Mouse (Mus musculus) forebrain, embryonic 10.5 days (tissue): Measurements from ENCODE around the gene Gtpbp10. TPM values are rescaled to one million over a fixed set of nuclear protein-coding genes. Genes with fewer than 3 reads are reported as not detected.
A peak's percentile ranks its signal among the peaks of the same experiment; 100 is the strongest.

ENCODE experiments used
- DNase-seq: peaks from one replicate; pipeline ENCODE4 v3.0.0-alpha.2; 2017; ENCODE audit warnings: low spot score; ENCODE audit errors: extremely low spot score
- H3K27ac ChIP-seq: fragments of 300-500 bp; sonication (generic); 2 replicates; pipeline ENCODE4 v1.5.1; 2016; ENCODE audit warnings: mild to moderate bottlenecking
- H3K27me3 ChIP-seq: fragments of 300-500 bp; sonication (generic); 2 replicates; pipeline ENCODE4 v1.6.1; 2016; ENCODE audit warnings: mild to moderate bottlenecking; ENCODE audit not compliant: poor library complexity, severe bottlenecking
- H3K36me3 ChIP-seq: fragments of 300-500 bp; sonication (generic); replicated peaks from 2 replicates; pipeline ENCODE4 v1.6.1; 2016; ENCODE audit warnings: mild to moderate bottlenecking, moderate library complexity
- H3K4me1 ChIP-seq: fragments of 300-500 bp; sonication (generic); 2 replicates; pipeline ENCODE4 v1.6.1; 2016
- H3K4me3 ChIP-seq: fragments of 300-500 bp; sonication (generic); 2 replicates; pipeline ENCODE4 v1.5.1; 2016; ENCODE audit warnings: mild to moderate bottlenecking, moderate library complexity
- H3K9me3 ChIP-seq: fragments of 300-500 bp; sonication (generic); 2 replicates; pipeline ENCODE4 v1.6.1; 2016; ENCODE audit warnings: mild to moderate bottlenecking, moderate library complexity
- WGBS: fragments of 180-500 bp; shearing (Covaris S2); methylation state at CpG from one replicate; pipeline ENCODE4 v1.1.7; 2016; 5-methylcytosine and 5-hydroxymethylcytosine counted together
- polyA plus RNA-seq: library from polyadenylated mRNA; unstranded; fragments of >200 nt; fragmentation: Nextera tagmentation; extraction: Ambion mirVana; gene quantifications from 2 replicates; pipeline ENCODE4 v1.2.1, GENCODE M21; 2016

Gtpbp10 gene
- 39.2 and 40.0 TPM in 2 replicates for polyA plus RNA-seq

- peaks cover 15% of the 10 kb centered on the region for H3K4me1 ChIP-seq
- H3K36me3 ChIP-seq: peaks cover 19% of the 10 kb centered on the region
- 0% methylated on average over 43 of the region's 43 CpGs for WGBS
- H3K4me3 ChIP-seq: peak within 1 kb of the TSS; percentile 73
- no peaks in the 10 kb centered on the region for H3K9me3 ChIP-seq
- H3K27ac ChIP-seq: peak within 1 kb of the TSS; percentile 94
- H3K27me3 ChIP-seq: no peaks in the 10 kb centered on the region
- DNase-seq: peak; percentile 91
These were observed at the start of gene Gtpbp10 for GRCm38 (mm10) chr5:5559079-5559740. Gene Gtpbp10, minus strand, starts transcription at chr5:5559538.

- Histone ChIP-seq H3K27ac (no peak overlapping the region), H3K36me3 (no peaks in the 10 kb centered on the region), H3K27me3 (no peaks in the 10 kb centered on the region), H3K9me3 (no peaks in the 10 kb centered on the region), H3K4me3 (no peak overlapping the region), H3K4me1 (no peaks in the 10 kb centered on the region)
- no peak for DNase-seq
- 87% methylated on average over 3 of the region's 3 CpGs for WGBS
These were observed 28.3 kb upstream of the Gtpbp10 start for GRCm38 (mm10) chr5:5587686-5588085.

DNA sequence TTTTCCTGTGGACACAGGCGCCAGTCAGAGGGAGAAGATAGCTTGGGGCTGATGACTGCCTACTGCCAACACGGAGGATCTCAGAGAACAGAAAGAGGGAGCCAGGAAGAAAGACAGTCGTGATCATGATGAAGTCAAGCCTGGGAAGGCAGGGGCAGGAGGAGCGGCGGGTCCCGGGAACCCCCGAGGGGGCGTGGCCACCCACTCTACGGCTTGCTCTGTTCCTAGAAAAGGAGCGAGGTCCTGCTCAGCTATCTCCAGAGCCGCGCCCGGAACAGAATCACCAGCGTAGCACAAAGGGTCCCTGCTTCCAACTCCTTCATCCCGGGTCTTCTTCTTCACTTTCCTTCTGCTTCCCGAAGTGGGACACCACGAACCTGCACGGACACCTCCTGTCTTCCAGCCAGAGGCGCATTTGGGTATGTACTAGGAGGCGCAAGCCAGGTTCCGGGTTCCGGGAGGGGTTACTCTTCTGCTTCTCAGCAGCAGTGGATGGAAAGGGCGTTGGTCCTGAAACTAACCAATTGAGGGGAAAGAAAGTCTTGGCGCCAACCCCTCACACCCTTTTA lies 14.5 kb upstream of the Gtpbp10 start, which contains the start of gene Gm8773:
TSS of gene Gm8773 (plus strand) at position 51 of the 569 bp plus-strand sequence.
- 2% methylated on average over 24 of the region's 24 CpGs for WGBS
- H3K27ac ChIP-seq: peak within 1 kb of the TSS; percentile 72
- H3K4me1 ChIP-seq: peaks cover 8% of the 10 kb centered on the region; the same call in 1 of the 2 replicates
- DNase-seq: peak; percentile 51
- peaks cover 30% of the 10 kb centered on the region for H3K27me3 ChIP-seq
- no peaks in the 10 kb centered on the region for H3K36me3 ChIP-seq
- peak within 1 kb of the TSS; percentile 63 for H3K4me3 ChIP-seq
- no peaks in the 10 kb centered on the region for H3K9me3 ChIP-seq

DNA sequence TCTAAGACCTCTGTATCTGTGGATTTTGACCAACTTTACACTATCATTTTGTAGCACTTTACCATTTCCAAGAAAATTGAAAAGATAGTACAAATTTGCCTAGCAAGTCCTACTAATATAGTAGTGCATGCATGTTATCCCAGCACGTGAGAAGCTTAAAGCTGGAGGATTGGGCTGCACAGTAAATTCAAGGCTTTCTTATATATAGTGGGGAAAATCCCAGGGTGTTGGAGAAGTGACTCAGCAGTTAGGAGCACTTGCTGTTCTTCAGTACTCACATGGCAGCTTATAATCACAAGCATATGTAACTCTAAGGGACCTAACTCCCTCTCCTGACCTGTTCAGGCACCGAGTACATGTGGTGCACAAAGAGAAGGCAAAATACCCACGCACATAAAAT lies 3.1 kb upstream of the Gtpbp10 start:
- H3K36me3 ChIP-seq: no peaks in the 10 kb centered on the region
- peaks cover 15% of the 10 kb centered on the region for H3K4me1 ChIP-seq
- H3K27ac ChIP-seq: no peak overlapping the region
- no peak for DNase-seq
- WGBS: 73% methylated on average over 3 of the region's 3 CpGs
- no peak overlapping the region for H3K4me3 ChIP-seq
- no peaks in the 10 kb centered on the region for H3K9me3 ChIP-seq
- H3K27me3 ChIP-seq: no peaks in the 10 kb centered on the region

DNA sequence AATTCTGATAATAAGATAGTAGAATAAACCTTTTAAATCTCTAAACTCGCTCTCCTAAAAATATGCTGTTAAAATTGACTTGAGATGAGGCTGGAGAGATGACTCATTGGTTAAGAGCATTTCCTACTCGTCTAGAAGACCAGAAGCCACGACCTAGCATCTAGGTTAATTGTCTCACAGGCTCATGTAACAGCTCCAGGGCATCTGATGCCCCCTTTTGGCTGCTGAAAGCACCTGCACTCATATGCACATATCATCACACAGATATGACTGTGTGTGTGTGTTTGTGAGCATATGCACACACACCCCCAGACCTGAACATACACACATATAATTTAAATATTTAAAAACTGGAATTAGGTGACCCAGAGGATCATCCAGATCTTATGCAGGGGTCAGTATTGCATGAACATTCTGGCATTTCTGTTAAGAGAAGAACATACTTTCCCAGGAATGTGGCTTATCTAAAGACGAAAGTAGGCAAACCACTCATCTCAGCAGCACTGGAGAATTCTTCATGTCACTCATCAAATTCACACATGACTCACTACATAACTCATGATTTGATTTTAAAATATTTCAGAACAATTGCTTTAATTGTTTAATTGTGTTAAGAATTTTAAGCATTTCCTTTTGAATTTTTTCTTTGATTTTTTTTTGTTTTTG lies 1.8 kb upstream of the Gtpbp10 start:
- Histone ChIP-seq H3K27me3 (no peaks in the 10 kb centered on the region), H3K4me3 (no peak overlapping the region), H3K36me3 (no peaks in the 10 kb centered on the region), H3K4me1 (peaks cover 15% of the 10 kb centered on the region), H3K9me3 (no peaks in the 10 kb centered on the region), H3K27ac (no peak overlapping the region)
- DNase-seq: no peak
- WGBS: 81% methylated on average over 4 of the region's 4 CpGs

- 49% methylated on average over 8 of the region's 8 CpGs for WGBS
- Histone ChIP-seq H3K36me3 (peaks cover 13% of the 10 kb centered on the region), H3K4me3 (peak overlapping the region; percentile 73), H3K9me3 (no peaks in the 10 kb centered on the region), H3K4me1 (peaks cover 15% of the 10 kb centered on the region), H3K27me3 (no peaks in the 10 kb centered on the region), H3K27ac (peak overlapping the region; percentile 94)
- no peak for DNase-seq
These were observed 460 bp upstream of the Gtpbp10 start for GRCm38 (mm10) chr5:5559798-5560197.

DNA sequence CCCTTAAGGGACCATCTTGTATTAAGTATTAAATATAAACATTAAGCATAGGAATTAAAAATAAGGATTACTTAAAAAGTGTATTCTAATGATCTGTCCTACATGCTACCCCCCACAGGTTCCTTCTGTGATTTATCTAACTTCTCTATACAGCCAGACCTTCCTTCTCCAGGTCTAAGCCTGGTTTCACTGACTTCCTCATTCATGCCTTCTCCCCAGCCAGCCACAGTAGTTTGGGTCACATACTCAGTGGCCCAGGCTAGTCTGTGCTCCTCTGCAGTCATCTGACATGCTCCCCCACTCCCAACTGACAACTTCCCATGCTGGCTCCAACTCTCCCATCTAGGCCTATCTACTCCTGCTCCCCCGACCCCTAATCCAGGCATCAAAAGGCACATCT lies 8.2 kb downstream of the Gtpbp10 start:
- DNase-seq: no peak
- WGBS: 92% methylated on average over 1 of the region's 1 CpGs
- no peak overlapping the region for H3K27ac ChIP-seq
- no peaks in the 10 kb centered on the region for H3K4me1 ChIP-seq
- no peaks in the 10 kb centered on the region for H3K27me3 ChIP-seq
- H3K36me3 ChIP-seq: peaks cover 95% of the 10 kb centered on the region
- H3K4me3 ChIP-seq: no peak overlapping the region
- peaks cover 7% of the 10 kb centered on the region; the same call in 1 of the 2 replicates for H3K9me3 ChIP-seq

DNA sequence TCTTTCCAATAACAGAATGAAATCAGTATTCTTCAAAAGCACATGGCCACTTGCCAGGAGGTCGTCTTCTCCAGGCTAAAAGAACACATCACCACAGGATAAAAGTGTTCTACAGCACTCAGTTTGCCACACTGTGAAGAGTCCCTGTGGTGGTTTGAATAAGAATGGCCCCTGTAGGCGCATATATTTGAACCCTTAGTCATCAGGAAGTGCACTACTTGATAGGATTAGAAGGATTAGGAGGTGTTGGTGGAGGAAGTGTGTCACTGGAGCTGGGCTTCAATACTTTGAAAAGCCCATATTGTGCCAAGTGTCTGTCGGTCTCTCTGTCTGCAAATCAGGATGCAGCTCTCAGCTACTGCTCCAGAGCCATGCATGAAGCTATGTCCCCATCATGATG lies 19.0 kb downstream of the Gtpbp10 start:
- Histone ChIP-seq H3K27ac (no peak overlapping the region), H3K27me3 (no peaks in the 10 kb centered on the region), H3K9me3 (no peaks in the 10 kb centered on the region), H3K36me3 (peaks cover 88% of the 10 kb centered on the region), H3K4me1 (no peaks in the 10 kb centered on the region), H3K4me3 (no peak overlapping the region)
- 59% methylated on average over 3 of the region's 3 CpGs for WGBS
- no peak for DNase-seq

DNA sequence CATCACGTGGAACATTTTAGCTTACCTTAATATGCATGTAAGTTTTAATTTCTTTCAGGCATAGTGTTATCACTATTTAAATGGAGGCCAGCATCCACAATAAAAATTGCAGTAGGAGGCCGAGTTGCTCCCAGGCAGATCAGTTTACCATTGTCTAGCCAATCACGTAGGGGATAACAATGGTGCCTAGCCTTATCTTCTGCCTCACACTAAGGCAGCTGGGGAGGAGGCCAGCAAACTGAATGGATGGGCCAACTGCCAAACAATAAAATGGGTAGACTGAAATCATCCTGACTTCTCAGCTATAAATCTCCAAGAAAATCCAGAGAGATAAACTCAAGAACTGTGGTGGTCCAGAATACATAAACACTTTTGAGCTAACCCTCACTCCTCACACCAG lies 19.6 kb downstream of the Gtpbp10 start:
- no peak overlapping the region for H3K4me3 ChIP-seq
- H3K36me3 ChIP-seq: peaks cover 83% of the 10 kb centered on the region
- no peaks in the 10 kb centered on the region for H3K9me3 ChIP-seq
- WGBS: 86% methylated on average over 3 of the region's 3 CpGs
- H3K4me1 ChIP-seq: no peaks in the 10 kb centered on the region
- no peak overlapping the region for H3K27ac ChIP-seq
- no peaks in the 10 kb centered on the region for H3K27me3 ChIP-seq
- DNase-seq: no peak

DNA sequence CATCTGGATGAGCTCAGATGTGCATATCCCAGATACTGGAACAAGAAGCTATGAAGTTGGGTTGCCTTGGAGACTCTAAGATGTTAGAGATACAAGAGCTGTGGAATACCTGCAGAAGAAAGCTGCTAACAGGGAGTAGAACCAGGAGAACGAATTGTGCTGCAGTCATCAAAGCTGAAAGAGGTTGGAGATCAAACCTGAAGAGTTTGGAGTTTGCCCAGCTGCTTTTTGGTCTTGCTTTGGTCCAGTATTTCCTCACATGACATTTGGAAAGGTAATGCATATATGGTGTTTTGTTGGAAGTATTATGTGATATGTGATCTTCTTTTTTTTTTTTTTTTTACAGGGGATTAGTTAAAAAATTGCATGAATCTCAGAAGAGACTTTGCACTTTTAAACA lies 23.2 kb downstream of the Gtpbp10 start:
- 92% methylated on average over 1 of the region's 1 CpGs for WGBS
- Histone ChIP-seq H3K4me3 (no peak overlapping the region), H3K4me1 (no peaks in the 10 kb centered on the region), H3K27ac (no peak overlapping the region), H3K27me3 (no peaks in the 10 kb centered on the region), H3K9me3 (no peaks in the 10 kb centered on the region), H3K36me3 (peaks cover 46% of the 10 kb centered on the region)
- no peak for DNase-seq

GRCm38 (mm10) chr5:5533656-5534420 lies 25.5 kb downstream of the Gtpbp10 start:
- Histone ChIP-seq H3K4me3 (no peak overlapping the region), H3K4me1 (no peaks in the 10 kb centered on the region), H3K9me3 (no peaks in the 10 kb centered on the region), H3K36me3 (peaks cover 26% of the 10 kb centered on the region), H3K27me3 (no peaks in the 10 kb centered on the region), H3K27ac (no peak overlapping the region)
- 93% methylated on average over 3 of the region's 3 CpGs for WGBS
- no peak for DNase-seq

DNA sequence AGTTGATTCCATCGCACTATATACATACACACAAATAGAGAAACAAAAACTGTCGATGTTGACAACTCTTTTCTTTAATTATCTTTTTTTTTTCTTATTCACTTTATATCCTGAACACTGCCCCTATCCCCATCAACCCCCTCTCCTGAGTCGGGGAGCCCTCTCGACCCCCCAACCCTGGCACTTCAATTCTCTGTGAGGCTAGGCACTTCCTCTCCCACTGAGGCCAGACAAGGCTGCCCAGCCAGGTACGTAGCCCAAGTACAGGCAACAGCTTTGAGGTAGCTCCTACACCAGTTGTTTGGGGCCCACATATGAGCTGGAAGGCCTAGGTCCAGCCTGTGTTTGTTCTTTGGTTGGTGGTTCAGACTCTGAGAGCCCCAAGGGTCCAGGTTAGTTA lies 43.9 kb downstream of the Gtpbp10 start:
- DNase-seq: no peak
- 81% methylated on average over 5 of the region's 5 CpGs for WGBS
- peaks cover 10% of the 10 kb centered on the region for H3K36me3 ChIP-seq
- peaks cover 22% of the 10 kb centered on the region for H3K4me1 ChIP-seq
- no peak overlapping the region for H3K4me3 ChIP-seq
- no peaks in the 10 kb centered on the region; the same call in 1 of the 2 replicates for H3K9me3 ChIP-seq
- H3K27ac ChIP-seq: no peak overlapping the region
- H3K27me3 ChIP-seq: no peaks in the 10 kb centered on the region
